Mouse (Mus musculus): ENCODE data around the gene Ccm2.

- TF ChIP-seq CTCF (IDR thresholded peaks at IDR 0.05; ENCODE audit: borderline replicate concordance, control insufficient read depth, extremely low read depth, insufficient read depth, low read length, poor library complexity) (no peak), POLR2A (IDR thresholded peaks at IDR 0.05; ENCODE audit: control insufficient read depth, extremely low read depth, insufficient read depth, low read length, poor library complexity) (no peak)
Measured at GRCm38 (mm10) chr11:6587249-6587940, 40.7 kb downstream of the Ccm2 start.
